Mouse (Mus musculus): ENCODE measurements around the gene Ptafr.

GRCm38 (mm10) chr4:132532981-132533916, 30.6 kb upstream of the Ptafr start, which contains the start of gene Atpif1:
- TF ChIP-seq POLR2A (IDR thresholded peaks at IDR 0.05; ENCODE audit: low read depth, low read length) (peak; percentile 88), CTCF (IDR thresholded peaks at IDR 0.05; ENCODE audit: extremely low read depth, insufficient read length, insufficient replicate concordance, low read depth, low read length) (no peak)
